Mouse (Mus musculus) kidney, adult 11 months (tissue): ENCODE measurements around the gene Cmtr1.
A peak's percentile ranks its signal among the peaks of the same experiment; 100 is the strongest.
"Not testable (repeated sequence)": the region's sequence is repeated elsewhere in the genome, so short reads cannot be mapped to it uniquely, and the experiment has no call there.

Experiments
- DNase-seq: peaks from one replicate; pipeline ENCODE4 v3.0.0; 2022

The Cmtr1 gene

DNA sequence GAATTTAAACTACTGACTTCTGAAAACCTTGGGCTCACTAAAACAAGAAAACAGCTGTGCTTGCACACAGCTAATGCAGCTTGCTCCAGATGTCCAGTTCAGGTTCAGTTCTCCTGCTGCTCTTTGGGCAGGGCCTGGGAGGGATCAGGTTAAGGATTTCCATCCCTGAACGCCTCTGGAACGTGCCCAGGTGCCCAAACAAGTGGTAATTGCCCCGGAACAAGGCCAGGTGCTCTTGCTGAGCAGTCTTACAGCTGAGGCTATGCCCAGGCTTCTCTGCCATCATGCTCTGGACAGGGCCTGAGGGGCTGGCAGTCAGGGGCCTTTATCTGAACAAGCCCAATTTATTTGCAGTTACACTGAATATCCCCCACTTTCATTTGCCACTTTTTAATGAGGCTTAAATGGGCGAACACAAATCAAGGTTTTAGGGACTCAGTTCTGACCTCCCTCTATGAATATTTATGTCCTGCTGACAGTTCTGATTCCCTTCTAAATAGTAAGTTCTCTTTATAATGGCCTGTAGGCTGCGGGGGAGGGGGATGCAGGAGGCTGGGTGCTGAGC lies 46.7 kb downstream of the Cmtr1 start:
- DNase-seq, result peak; percentile 37

- no peak for DNase-seq
Measured at GRCm38 (mm10) chr17:29708783-29709182, 48.4 kb downstream of the Cmtr1 start.

GRCm38 (mm10) chr17:29710562-29711044 lies 50.2 kb downstream of the Cmtr1 start:
- no peak for DNase-seq

DNA sequence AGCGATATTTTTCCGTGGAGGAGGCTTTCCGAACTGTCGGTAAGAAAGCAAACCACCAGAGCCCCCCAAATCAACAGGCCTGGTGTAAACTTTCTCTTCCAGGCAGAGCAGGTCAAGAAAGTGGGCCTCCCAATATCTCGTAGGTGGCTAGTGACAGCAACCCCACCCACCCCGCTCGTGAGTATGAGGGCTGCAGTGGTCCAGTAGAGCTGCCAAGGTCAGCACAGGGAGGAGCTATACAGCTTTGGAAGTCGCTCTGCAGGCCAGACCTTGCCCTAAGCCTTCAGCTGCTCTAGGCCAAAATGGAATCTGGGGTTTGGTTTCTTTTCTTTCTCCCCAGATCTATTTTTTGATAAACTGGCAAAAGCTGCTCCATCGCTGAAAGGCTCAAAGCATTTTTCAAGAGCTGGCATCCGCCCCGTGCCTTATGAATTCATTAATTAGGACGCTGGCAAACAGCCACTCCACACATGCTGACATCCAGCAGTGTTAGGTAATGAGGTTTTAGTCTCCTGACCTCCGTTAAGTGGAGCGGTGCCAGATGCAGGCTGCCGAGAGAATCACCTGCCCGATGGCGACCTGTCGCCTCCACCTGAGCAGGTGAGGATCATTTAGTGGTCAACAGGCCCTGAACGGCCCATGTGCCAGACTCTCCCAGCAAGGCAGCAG lies 50.8 kb downstream of the Cmtr1 start:
- peak; percentile 82 for DNase-seq

DNA sequence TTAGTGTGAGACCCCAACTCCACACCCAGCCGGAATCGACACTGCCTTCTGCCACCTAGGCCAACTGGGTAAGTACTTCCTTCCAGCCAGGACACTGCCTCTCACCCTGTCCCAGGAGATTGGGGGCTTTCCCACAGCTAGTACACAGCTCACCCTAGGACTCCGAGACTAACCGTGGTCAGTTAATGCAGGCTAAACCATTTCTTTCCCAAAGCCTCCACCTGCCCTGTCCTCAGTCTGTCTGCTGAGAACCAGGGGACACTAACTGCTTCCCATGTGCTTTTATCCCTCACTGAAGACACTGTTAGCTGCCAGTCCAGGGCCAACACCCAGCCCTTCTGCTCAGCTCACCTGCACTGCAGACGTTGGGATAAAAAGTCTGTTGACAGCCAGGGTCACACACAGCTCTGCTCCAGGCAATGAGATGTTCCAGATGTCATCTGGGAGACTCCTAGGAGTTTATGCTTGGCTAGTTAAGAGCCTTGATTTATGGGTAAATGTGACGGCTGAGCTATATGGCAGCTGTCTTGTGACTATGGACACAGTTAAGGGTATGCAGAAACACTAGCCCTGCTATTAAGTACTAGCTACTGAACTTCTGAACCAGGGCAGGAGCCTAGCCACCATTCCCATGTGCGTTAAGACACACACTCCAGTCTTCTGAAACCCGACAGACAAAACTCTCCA lies 51.5 kb downstream of the Cmtr1 start:
- DNase-seq, result no peak

DNA sequence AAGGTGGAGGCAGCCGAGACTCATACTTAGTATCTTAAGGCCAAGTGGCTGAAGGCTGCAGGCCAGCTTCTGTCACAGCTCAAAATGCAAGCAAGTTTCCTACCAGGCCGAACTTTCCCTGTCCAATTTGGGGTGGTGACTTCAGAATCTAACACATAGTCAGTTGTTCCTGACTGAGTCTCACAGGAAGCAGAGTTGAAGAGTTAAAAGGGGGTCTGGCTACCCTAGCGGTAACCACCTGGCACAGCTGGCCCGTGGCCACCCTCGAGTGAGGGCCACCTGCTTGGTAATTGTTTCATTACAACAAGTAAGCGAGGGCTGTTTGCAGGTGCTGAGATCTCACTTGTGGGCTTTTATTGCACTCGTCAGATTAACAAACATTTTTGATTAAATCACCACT lies 52.2 kb downstream of the Cmtr1 start:
- no peak for DNase-seq

- not testable (repeated sequence) for DNase-seq
Measured at GRCm38 (mm10) chr17:29713734-29714133, 53.3 kb downstream of the Cmtr1 start.

DNA sequence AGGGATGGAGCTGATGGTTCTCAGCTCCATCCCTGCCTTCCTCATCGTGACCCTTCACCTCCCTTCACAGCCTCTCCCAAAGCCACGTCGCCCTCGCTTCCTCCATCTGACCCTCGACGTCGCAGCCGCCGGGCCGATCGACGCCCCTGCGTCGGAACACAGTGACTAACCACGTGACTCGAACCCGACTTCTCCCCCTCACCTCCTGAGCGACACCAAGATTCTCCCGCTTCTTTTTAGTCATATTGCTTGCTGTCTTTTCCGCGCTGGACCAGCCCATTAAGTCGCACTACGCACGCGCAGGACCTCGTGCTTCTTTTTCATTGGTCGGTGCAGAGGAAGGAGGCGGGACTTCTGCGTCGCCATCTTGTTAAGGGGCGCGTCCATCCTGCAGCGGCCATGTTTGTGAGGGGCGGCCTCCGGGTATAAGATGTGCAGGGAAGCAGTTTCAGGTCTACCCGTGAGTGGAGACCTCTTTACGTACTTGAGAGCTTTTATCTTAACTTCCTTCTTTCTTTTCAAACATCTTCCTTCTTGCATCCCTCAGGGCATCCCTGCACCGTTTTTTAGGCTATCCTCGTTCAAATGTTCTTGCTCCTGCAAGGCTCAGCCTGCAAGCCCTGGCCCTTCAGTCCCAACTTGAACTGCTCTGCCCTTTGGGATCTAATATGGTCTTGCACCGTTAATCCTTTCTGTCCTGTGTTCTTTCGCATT lies 56.5 kb downstream of the Cmtr1 start, which contains the start of gene Ccdc167:
Gene Ccdc167, minus strand, starts transcription at position 313 of the 714 bp plus-strand sequence.
- DNase-seq, result peak; percentile 96

- DNase-seq, result no peak
Measured at GRCm38 (mm10) chr17:29718660-29719059, 58.3 kb downstream of the Cmtr1 start.

GRCm38 (mm10) chr17:29719628-29720575 lies 59.5 kb downstream of the Cmtr1 start:
- no peak for DNase-seq

DNA sequence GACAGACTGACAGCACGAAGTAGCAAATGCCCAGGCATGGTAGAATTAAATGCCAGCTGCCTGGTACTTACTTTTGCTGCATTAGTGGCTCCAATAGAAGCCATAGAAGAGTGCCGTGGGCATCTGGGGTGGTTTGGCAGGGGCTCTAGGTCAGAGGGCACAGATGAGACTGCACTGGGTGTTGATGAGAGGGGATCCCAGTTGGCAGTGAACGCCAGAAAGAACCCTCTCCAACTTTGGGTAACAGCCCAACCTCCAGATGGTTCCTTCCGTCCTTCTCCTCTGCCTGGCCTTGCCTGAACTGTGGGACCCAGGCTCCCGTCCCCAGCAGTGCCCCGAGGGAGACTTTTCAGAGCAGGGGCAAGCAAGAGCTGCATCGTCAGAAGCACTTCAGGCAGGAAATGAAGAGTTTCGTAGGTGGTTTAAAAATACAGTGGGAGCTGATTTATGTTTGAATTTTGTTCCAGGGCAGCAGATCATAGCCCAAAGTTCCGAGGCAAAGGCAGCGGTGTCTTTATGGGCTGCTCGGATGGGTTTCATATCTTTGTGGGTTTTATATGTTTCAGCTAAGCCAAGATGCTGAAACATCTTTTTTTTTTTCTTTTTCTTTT lies 60.5 kb downstream of the Cmtr1 start:
- no peak for DNase-seq

GRCm38 (mm10) chr17:29724610-29725009 lies 64.2 kb downstream of the Cmtr1 start:
- DNase-seq, result no peak

DNA sequence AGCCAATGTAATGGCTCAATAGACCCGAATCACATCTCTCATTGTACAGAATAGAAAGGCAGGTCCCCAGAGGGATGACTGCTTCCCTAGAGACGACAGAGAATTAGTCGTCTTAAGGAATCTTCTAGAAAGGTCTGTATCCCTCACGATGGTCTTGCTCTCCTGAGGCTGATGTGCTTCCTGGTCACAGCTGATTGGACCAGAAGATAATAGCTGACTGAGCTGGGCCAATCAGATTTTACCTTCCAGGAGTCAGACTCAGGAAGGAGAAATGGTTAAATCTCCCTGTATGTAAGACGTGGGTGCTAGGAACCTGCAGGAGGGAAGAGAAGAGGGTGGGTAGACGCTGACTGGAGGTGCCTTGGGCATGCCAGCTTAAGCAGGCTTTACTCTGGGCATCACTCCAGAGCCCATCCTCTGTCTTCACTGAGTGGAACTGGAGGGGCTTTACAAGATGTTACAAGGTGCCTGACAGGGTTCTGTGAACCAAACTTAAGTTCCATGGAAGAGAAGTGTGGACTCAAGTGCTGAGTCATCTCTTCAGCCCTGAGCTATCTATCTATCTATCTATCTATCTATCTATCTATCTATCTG lies 64.7 kb downstream of the Cmtr1 start:
- DNase-seq, result no peak

- DNase-seq, result no peak
Measured at GRCm38 (mm10) chr17:29728082-29728481, 67.7 kb downstream of the Cmtr1 start.

GRCm38 (mm10) chr17:29730510-29731265 lies 70.3 kb downstream of the Cmtr1 start:
- DNase-seq, result no peak

- no peak for DNase-seq
Measured at GRCm38 (mm10) chr17:29731266-29731952, 71.0 kb downstream of the Cmtr1 start.

DNA sequence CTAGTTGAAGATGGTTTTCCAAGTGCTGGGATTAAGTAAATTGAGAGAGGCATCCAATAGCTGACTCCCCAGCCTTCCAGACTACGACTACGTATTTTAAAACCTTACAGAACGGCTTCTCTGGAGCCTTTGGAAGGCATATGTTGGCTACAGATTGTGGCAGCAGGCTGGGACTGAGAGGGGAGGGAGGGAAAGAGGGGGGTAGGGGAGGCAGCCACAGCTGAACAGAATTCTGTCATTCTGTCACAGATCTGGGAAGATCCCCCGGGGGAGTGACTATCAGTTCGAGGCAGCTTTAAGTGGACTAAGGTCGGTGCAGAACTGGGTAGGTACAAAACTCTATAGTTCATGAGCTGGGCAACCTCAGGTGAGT lies 71.5 kb downstream of the Cmtr1 start:
- DNase-seq, result no peak

DNA sequence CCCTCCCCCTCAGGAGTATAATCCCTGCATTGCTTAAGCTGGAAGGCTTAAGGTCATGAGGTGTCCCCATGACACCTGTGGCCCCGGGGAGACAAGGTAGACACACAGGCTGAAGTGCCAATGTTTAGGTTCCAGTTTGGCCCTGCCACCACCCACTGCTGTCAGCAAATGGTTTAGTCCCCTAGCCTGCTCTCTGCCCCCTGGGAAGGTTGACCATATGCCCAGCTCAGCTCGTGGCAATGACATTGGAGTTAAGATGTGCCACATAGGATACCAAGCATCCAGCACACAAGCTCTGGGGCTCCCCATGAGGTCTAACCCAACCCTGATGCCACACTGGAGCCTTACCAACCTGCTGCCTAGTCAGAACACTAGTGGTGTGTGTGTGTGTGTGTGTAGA lies 72.1 kb downstream of the Cmtr1 start:
- DNase-seq, result no peak

GRCm38 (mm10) chr17:29736448-29737014 lies 76.1 kb downstream of the Cmtr1 start:
- DNase-seq, result no peak
